Mouse (Mus musculus): ENCODE results near the gene Pygo2.

DNA sequence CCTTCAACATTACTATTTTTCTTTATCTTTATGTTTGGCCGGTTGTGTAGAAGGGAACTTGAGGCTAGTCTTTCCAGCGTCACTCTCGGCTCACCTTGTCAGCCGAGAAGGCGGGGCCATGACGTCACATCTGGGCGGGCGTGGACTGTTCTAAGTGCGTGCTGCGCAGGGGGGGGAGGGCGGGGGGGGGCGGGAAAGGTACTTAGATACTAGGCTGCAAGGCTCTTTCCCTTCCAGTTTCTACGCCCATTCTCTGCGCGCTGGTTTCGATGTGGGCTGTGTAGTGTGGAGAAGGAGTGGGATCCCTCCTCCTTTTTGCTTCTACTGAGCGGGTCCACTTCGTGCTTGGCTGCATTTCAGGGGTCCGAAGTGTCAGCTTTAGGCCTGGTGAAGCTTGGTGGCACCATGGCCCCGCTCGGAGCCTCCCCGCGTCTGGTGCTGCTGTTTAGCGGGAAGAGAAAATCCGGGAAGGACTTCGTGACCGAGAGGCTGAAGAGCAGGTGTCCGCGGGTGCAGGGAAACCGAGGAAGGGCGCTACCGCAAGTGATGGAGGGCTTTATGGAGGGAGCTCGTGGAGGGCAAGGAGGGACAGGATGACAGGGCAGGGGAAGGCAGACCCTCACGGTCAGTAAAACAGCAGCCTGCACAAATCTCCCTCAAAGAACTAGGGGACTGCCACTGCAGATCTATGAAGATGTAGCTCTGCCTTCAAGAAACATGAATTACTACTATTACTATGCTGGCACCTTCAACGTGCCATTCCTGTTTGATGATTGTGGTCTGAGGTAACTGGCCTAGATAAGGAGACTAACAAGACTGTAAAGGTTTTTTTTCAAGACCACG is 29.2 kb downstream of the Pygo2 start:
- no peak for TF ChIP-seq CTCF (IDR thresholded peaks at IDR 0.05; ENCODE audit: extremely low read depth, insufficient read length, insufficient replicate concordance, low read depth, low read length)
- TF ChIP-seq POLR2A (IDR thresholded peaks at IDR 0.05; ENCODE audit: low read depth, low read length): peak; percentile 76; the same call in 1 of the 2 replicates

All from small intestine, adult 2 months (tissue).